Mouse (Mus musculus): Measurements from ENCODE around the gene Ccser1.

GRCm38 (mm10) chr6:61326131-61326530 is 146.0 kb downstream of the Ccser1 start:
- TF ChIP-seq POLR2A (IDR thresholded peaks at IDR 0.05; ENCODE audit: borderline replicate concordance, low read depth, low read length) (no peak), CTCF (IDR thresholded peaks at IDR 0.05; ENCODE audit: low read depth, low read length) (no peak)

All from bone marrow macrophage, adult 2 months (primary cell).